Mouse (Mus musculus): ENCODE measurements around the gene Cyp3a59.
"Not testable (repeated sequence)": the region's sequence is repeated elsewhere in the genome, so short reads cannot be mapped to it uniquely, and the experiment has no call there.

Gene Cyp3a59

DNA sequence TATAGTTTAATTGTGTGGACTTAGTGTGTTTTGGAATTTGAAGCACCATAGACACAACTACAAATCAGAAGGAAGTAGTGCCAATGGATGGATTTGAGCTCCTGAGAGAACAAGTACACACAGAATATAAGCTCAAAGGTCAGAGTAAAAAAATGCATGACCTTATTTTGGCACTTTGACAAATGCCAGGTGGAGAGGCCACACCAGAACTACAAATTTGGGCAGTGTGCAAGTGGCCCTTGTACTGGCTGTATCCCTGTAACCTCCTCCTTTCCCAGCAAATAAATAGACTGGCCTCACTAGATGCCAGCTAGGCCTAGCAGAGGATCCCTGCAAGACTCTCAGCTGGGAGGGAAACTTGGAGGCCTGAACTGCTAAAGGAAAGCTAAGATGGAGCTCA lies at the start of gene Cyp3a59:
Cyp3a59 (plus strand) TSS at position 313 of the 400 bp plus-strand sequence.
- DNase-seq (ENCODE audit: low spot score) = not testable (repeated sequence)

DNA sequence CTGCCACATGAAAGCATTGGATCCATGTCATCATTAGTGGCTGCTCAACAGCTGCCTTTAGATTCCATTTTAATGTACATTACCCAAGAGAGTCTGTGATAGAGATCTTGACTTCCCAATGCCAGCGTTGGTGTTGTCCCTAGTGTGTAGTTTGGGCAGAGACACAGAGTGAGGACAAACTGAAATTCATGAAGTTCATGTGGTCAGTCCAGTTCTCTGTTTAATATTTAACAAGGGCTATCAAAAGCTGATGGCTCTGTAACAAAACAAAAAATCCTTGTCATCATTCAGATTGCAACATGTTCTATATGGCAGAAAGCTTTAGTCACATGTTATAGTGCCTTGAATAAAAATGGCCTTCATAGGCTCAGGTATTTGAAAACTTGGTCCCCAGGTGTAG lies 9.0 kb upstream of the Cyp3a59 start:
- DNase-seq (ENCODE audit: low spot score) = no peak

GRCm38 (mm10) chr5:146147903-146148302 lies 68.8 kb downstream of the Cyp3a59 start:
- no peak for DNase-seq (ENCODE audit: low spot score)

DNA sequence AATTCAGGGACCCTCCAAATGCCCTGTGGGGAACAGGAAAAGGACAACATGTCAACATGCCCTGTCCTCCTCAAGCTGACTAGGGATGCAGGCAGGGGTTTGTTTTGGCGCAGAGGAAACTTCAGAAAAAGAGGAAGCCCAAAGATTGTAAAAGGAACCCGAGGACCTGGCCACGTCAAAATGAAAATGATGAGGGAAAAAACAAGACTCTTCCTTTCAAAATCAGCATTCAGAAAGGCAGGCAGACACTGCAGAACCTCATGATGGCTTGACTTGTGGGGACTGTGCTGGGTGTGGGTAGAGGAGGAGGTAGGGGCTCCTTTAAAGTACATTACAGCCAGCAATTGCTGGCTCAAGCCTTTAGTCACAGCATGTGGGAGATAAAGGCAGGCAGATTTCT lies 71.4 kb downstream of the Cyp3a59 start:
- no peak for DNase-seq (ENCODE audit: low spot score)

DNA sequence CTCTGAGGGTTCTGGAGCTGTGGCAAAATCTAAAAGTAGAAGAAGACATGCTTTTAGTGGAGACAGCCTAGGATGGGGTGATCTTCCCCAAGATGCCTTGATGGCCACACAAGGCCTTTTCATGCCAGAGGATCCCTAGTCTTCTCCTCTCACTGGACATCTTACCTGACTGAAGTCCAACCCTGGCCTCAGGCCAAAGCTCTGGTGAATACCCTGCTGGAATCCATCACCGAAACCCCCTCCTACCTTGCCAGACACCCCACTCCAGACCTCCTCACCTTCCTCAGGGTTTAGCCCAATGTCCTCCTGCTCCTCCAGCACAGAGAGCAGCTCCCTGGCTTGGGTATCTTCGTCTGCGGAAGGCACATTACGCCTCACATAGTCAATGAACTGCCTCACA lies 79.3 kb downstream of the Cyp3a59 start:
- not testable (repeated sequence) for DNase-seq (ENCODE audit: low spot score)

DNA sequence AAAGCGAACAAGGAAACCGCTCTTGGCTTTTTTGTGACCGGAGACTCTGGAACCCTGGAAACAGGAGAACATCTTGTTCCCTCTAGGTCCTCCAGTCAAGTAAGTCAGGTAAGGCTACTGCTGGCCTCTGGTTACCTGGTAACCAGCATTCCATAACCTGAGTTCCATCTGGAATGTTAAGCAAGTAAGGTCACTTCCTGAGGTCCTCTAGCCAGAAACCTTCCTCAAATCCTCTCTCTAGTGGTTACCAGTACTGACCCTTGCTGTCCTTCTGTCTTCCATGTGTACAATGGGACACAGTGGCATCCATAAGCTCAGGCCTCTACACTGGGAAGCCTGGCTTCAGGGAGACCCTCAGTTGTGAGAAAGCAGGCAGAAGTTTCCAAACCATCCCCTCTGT lies 81.4 kb downstream of the Cyp3a59 start, which contains the start of gene Gm5565:
Gm5565 (minus strand) TSS at position 101 of the 400 bp plus-strand sequence.
- DNase-seq (ENCODE audit: low spot score) = not testable (repeated sequence)

All from ovary, postnatal 14 days (tissue).